Mouse (Mus musculus): ENCODE measurements around the gene Zfyve1. TPM values are rescaled to one million over a fixed set of nuclear protein-coding genes. Genes with fewer than 3 reads are reported as not detected.

Gene Zfyve1
- polyA plus RNA-seq, 1 experiment: 37.7 TPM

GRCm38 (mm10) chr12:83555605-83556004 is 41.4 kb downstream of the Zfyve1 start:
- Histone ChIP-seq H3K27ac (ENCODE audit: insufficient read depth, low read length) (no peak overlapping the region), H3K4me3 (ENCODE audit: low read depth, low read length) (no peak overlapping the region), H3K9me3 (replicated peaks; ENCODE audit: control insufficient read depth, insufficient read depth, low read length, poor library complexity, severe bottlenecking) (no peaks in the 10 kb centered on the region), H3K4me1 (ENCODE audit: control insufficient read depth, insufficient read depth, low read length) (peaks cover 4% of the 10 kb centered on the region), H3K36me3 (ENCODE audit: control insufficient read depth, insufficient read depth, low read length, poor library complexity, severe bottlenecking) (peaks cover 4% of the 10 kb centered on the region; the same call in 1 of the 2 replicates), H3K9ac (ENCODE audit: low read depth, poor library complexity, severe bottlenecking) (no peak overlapping the region), H3K27me3 (ENCODE audit: control insufficient read depth, insufficient read depth, low read length, poor library complexity, severe bottlenecking) (no peaks in the 10 kb centered on the region)
- no peak for TF ChIP-seq CTCF (IDR thresholded peaks at IDR 0.05; ENCODE audit: low read depth, low read length)
- TF ChIP-seq EP300 (IDR thresholded peaks at IDR 0.05; ENCODE audit: insufficient read depth, low read depth, low read length): no peak
- no peak for TF ChIP-seq POLR2A (IDR thresholded peaks at IDR 0.05; ENCODE audit: insufficient read depth, low read length)

- peaks cover 4% of the 10 kb centered on the region; the same call in 1 of the 2 replicates for H3K36me3 ChIP-seq (ENCODE audit: control insufficient read depth, insufficient read depth, low read length, poor library complexity, severe bottlenecking)
- no peak overlapping the region for H3K4me3 ChIP-seq (ENCODE audit: low read depth, low read length)
- H3K27ac ChIP-seq (ENCODE audit: insufficient read depth, low read length): no peak overlapping the region
- no peak overlapping the region for H3K9ac ChIP-seq (ENCODE audit: low read depth, poor library complexity, severe bottlenecking)
- no peaks in the 10 kb centered on the region for H3K27me3 ChIP-seq (ENCODE audit: control insufficient read depth, insufficient read depth, low read length, poor library complexity, severe bottlenecking)
- H3K9me3 ChIP-seq (replicated peaks; ENCODE audit: control insufficient read depth, insufficient read depth, low read length, poor library complexity, severe bottlenecking): no peaks in the 10 kb centered on the region
- peaks cover 4% of the 10 kb centered on the region for H3K4me1 ChIP-seq (ENCODE audit: control insufficient read depth, insufficient read depth, low read length)
- TF ChIP-seq CTCF (IDR thresholded peaks at IDR 0.05; ENCODE audit: low read depth, low read length) (no peak), POLR2A (IDR thresholded peaks at IDR 0.05; ENCODE audit: insufficient read depth, low read length) (no peak)
These were observed 43.2 kb downstream of the Zfyve1 start for GRCm38 (mm10) chr12:83553816-83554215.

GRCm38 (mm10) chr12:83551305-83551704 is 45.7 kb downstream of the Zfyve1 start:
- no peak for TF ChIP-seq POLR2A (IDR thresholded peaks at IDR 0.05; ENCODE audit: insufficient read depth, low read length)
- TF ChIP-seq CTCF (IDR thresholded peaks at IDR 0.05; ENCODE audit: low read depth, low read length): no peak
- TF ChIP-seq EP300 (IDR thresholded peaks at IDR 0.05; ENCODE audit: insufficient read depth, low read depth, low read length): no peak
- no peaks in the 10 kb centered on the region for H3K9me3 ChIP-seq (replicated peaks; ENCODE audit: control insufficient read depth, insufficient read depth, low read length, poor library complexity, severe bottlenecking)

GRCm38 (mm10) chr12:83544791-83545190 is 52.2 kb downstream of the Zfyve1 start:
- Histone ChIP-seq H3K27me3 (ENCODE audit: control insufficient read depth, insufficient read depth, low read length, poor library complexity, severe bottlenecking) (no peaks in the 10 kb centered on the region), H3K9ac (ENCODE audit: low read depth, poor library complexity, severe bottlenecking) (no peak overlapping the region), H3K27ac (ENCODE audit: insufficient read depth, low read length) (no peak overlapping the region), H3K4me1 (ENCODE audit: control insufficient read depth, insufficient read depth, low read length) (no peaks in the 10 kb centered on the region), H3K36me3 (ENCODE audit: control insufficient read depth, insufficient read depth, low read length, poor library complexity, severe bottlenecking) (peaks cover 24% of the 10 kb centered on the region), H3K4me3 (ENCODE audit: low read depth, low read length) (no peak overlapping the region), H3K9me3 (replicated peaks; ENCODE audit: control insufficient read depth, insufficient read depth, low read length, poor library complexity, severe bottlenecking) (no peaks in the 10 kb centered on the region)
- TF ChIP-seq EP300 (IDR thresholded peaks at IDR 0.05; ENCODE audit: insufficient read depth, low read depth, low read length) (no peak), CTCF (IDR thresholded peaks at IDR 0.05; ENCODE audit: low read depth, low read length) (no peak), POLR2A (IDR thresholded peaks at IDR 0.05; ENCODE audit: insufficient read depth, low read length) (no peak)

More at GRCm38 (mm10) chr12:83551305-83551704, 45.7 kb downstream of the Zfyve1 start:
- Histone ChIP-seq H3K36me3 (ENCODE audit: control insufficient read depth, insufficient read depth, low read length, poor library complexity, severe bottlenecking) (no peaks in the 10 kb centered on the region; the same call in 1 of the 2 replicates), H3K27me3 (ENCODE audit: control insufficient read depth, insufficient read depth, low read length, poor library complexity, severe bottlenecking) (no peaks in the 10 kb centered on the region), H3K9ac (ENCODE audit: low read depth, poor library complexity, severe bottlenecking) (no peak overlapping the region), H3K4me1 (ENCODE audit: control insufficient read depth, insufficient read depth, low read length) (peaks cover 3% of the 10 kb centered on the region), H3K4me3 (ENCODE audit: low read depth, low read length) (no peak overlapping the region), H3K27ac (ENCODE audit: insufficient read depth, low read length) (no peak overlapping the region)

GRCm38 (mm10) chr12:83543997-83544396 is 53.0 kb downstream of the Zfyve1 start:
- Histone ChIP-seq H3K9me3 (replicated peaks; ENCODE audit: control insufficient read depth, insufficient read depth, low read length, poor library complexity, severe bottlenecking) (no peaks in the 10 kb centered on the region), H3K4me1 (ENCODE audit: control insufficient read depth, insufficient read depth, low read length) (no peaks in the 10 kb centered on the region), H3K9ac (ENCODE audit: low read depth, poor library complexity, severe bottlenecking) (no peak overlapping the region), H3K27me3 (ENCODE audit: control insufficient read depth, insufficient read depth, low read length, poor library complexity, severe bottlenecking) (no peaks in the 10 kb centered on the region), H3K4me3 (ENCODE audit: low read depth, low read length) (no peak overlapping the region), H3K36me3 (ENCODE audit: control insufficient read depth, insufficient read depth, low read length, poor library complexity, severe bottlenecking) (peaks cover 31% of the 10 kb centered on the region), H3K27ac (ENCODE audit: insufficient read depth, low read length) (no peak overlapping the region)
- no peak for TF ChIP-seq EP300 (IDR thresholded peaks at IDR 0.05; ENCODE audit: insufficient read depth, low read depth, low read length)
- no peak for TF ChIP-seq CTCF (IDR thresholded peaks at IDR 0.05; ENCODE audit: low read depth, low read length)
- TF ChIP-seq POLR2A (IDR thresholded peaks at IDR 0.05; ENCODE audit: insufficient read depth, low read length): no peak

- peak overlapping the region; percentile 28; the same call in 1 of the 2 replicates for H3K27ac ChIP-seq (ENCODE audit: insufficient read depth, low read length)
- no peak overlapping the region for H3K9ac ChIP-seq (ENCODE audit: low read depth, poor library complexity, severe bottlenecking)
- no peaks in the 10 kb centered on the region for H3K27me3 ChIP-seq (ENCODE audit: control insufficient read depth, insufficient read depth, low read length, poor library complexity, severe bottlenecking)
- peaks cover 65% of the 10 kb centered on the region for H3K36me3 ChIP-seq (ENCODE audit: control insufficient read depth, insufficient read depth, low read length, poor library complexity, severe bottlenecking)
- H3K9me3 ChIP-seq (replicated peaks; ENCODE audit: control insufficient read depth, insufficient read depth, low read length, poor library complexity, severe bottlenecking): no peaks in the 10 kb centered on the region
- no peak overlapping the region for H3K4me3 ChIP-seq (ENCODE audit: low read depth, low read length)
- TF ChIP-seq POLR2A (IDR thresholded peaks at IDR 0.05; ENCODE audit: insufficient read depth, low read length) (no peak), CTCF (IDR thresholded peaks at IDR 0.05; ENCODE audit: low read depth, low read length) (no peak), EP300 (IDR thresholded peaks at IDR 0.05; ENCODE audit: insufficient read depth, low read depth, low read length) (no peak)
- no peaks in the 10 kb centered on the region for H3K4me1 ChIP-seq (ENCODE audit: control insufficient read depth, insufficient read depth, low read length)
These were observed 61.0 kb downstream of the Zfyve1 start for GRCm38 (mm10) chr12:83536039-83536438.
